Mouse (Mus musculus): ENCODE measurements at regions not wholly inside any gene's neighbourhood (a gene's known extent, or its start where the extent isn't known, plus 50 kb on each side); places are given as distances from the start of the nearest gene placed in this dataset.
A peak's percentile ranks its signal among the peaks of the same experiment; 100 is the strongest.

DNA sequence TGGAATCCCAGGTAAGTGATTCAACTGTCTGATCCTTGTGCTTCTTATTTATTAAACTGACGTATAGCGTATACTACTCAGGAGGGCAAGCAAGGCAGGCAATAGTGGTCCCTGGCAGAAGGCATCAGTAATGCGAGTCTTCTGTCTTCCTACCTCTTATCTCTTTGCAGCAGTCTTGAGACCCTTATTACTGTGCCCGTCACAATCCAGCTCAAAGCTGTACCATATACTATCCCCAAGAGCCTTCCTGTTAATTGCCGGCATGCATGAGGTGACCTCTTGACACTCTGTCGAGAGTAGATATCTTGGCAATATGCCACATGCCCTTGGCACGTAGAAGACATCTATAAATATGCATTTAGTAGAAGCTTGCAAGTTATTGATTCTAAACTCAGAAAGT is 126.0 kb upstream of the Hs6st1 start:
- peaks cover 31% of the 10 kb centered on the region for H3K4me1 ChIP-seq
- H3K4me3 ChIP-seq = no peak overlapping the region
- WGBS = 54% methylated on average over 7 of the region's 7 CpGs
- H3K36me3 ChIP-seq = no peaks in the 10 kb centered on the region
- peak; percentile 41 for ATAC-seq (ENCODE audit: low FRiP score)
- H3K27me3 ChIP-seq = no peaks in the 10 kb centered on the region
- 0 out of 2 replicates have a peak overlapping the region, but pooled peaks have one; percentile 58 for H3K27ac ChIP-seq
- no peak overlapping the region for H3K4me2 ChIP-seq (replicated peaks)
- H3K9ac ChIP-seq = no peak overlapping the region
- H3K9me3 ChIP-seq (replicated peaks) = no peaks in the 10 kb centered on the region

DNA sequence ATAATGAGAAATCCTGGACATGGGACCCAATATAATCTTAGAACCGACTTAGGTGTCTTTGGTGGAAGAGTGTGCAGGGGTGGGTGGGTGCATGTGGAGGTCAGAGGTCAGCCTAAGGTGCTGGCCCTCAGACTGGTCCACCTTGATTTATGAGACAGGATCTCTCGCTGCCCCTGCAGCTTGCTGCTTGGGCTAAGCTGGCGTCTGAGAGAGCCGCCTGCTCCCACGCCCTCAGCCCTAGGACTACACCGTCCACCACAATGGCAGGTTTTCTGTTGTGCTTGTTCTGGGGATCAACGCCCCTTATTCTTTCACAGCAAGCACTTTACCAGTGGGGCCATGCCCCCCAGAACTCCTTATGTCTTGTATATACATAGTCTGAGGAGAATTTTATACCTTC is 124.4 kb upstream of the Hs6st1 start:
- H3K27me3 ChIP-seq = no peaks in the 10 kb centered on the region
- H3K4me1 ChIP-seq = peaks cover 31% of the 10 kb centered on the region
- WGBS = 34% methylated on average over 7 of the region's 7 CpGs
- H3K36me3 ChIP-seq = no peaks in the 10 kb centered on the region
- no peak for ATAC-seq (ENCODE audit: low FRiP score)
- no peak overlapping the region for H3K4me2 ChIP-seq (replicated peaks)
- no peak overlapping the region for H3K27ac ChIP-seq
- H3K4me3 ChIP-seq = no peak overlapping the region
- H3K9ac ChIP-seq = no peak overlapping the region
- no peaks in the 10 kb centered on the region for H3K9me3 ChIP-seq (replicated peaks)

DNA sequence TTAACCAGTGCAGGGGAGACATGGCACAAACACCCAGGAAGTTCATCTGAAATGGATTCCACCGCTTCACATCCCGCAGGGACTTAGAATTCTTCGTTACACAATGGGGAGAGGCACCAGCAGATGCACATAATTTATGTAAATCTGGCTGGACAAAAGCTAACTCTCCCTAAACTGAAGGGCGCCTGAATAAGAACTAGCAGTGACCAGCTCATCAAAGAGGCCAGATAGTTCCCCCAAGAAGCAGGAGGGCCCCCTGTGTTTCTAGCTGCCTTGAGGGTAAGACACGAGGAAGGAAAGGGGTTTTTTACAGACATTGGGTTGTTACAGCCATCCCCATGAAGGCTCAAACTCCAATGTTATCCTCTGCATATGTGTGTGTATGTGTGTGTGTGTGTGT is 123.8 kb upstream of the Hs6st1 start:
- Histone ChIP-seq H3K4me2 (replicated peaks) (no peak overlapping the region), H3K4me1 (peaks cover 31% of the 10 kb centered on the region), H3K4me3 (no peak overlapping the region), H3K9me3 (replicated peaks) (no peaks in the 10 kb centered on the region), H3K9ac (no peak overlapping the region), H3K27me3 (no peaks in the 10 kb centered on the region), H3K36me3 (no peaks in the 10 kb centered on the region), H3K27ac (no peak overlapping the region)
- peak; percentile 16 for ATAC-seq (ENCODE audit: low FRiP score)
- WGBS = 32% methylated on average over 5 of the region's 5 CpGs

DNA sequence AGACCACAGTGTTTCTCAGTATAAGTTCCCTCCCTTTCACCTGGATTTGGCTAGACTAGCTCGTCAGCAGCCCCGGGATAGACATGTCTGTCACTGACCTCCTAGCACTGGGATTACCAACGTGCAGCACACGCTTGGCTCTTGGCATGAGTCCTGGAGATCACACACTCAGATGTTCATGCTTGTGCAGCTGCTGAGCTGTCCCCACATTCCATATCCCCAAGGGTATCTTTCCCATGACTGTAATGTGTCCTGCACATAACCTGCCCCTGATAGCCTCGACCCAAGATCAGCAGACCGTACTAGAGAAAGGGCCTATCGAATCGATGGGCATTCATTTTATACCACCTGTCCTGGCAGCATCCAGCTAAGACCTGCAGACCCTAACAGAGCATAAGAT is 123.4 kb upstream of the Hs6st1 start:
- 86% methylated on average over 8 of the region's 8 CpGs for WGBS
- no peak overlapping the region for H3K4me2 ChIP-seq (replicated peaks)
- no peak overlapping the region for H3K9ac ChIP-seq
- H3K4me3 ChIP-seq = no peak overlapping the region
- no peak overlapping the region for H3K27ac ChIP-seq
- no peaks in the 10 kb centered on the region for H3K9me3 ChIP-seq (replicated peaks)
- ATAC-seq (ENCODE audit: low FRiP score) = no peak
- no peaks in the 10 kb centered on the region for H3K36me3 ChIP-seq
- H3K27me3 ChIP-seq = no peaks in the 10 kb centered on the region
- peaks cover 31% of the 10 kb centered on the region for H3K4me1 ChIP-seq

DNA sequence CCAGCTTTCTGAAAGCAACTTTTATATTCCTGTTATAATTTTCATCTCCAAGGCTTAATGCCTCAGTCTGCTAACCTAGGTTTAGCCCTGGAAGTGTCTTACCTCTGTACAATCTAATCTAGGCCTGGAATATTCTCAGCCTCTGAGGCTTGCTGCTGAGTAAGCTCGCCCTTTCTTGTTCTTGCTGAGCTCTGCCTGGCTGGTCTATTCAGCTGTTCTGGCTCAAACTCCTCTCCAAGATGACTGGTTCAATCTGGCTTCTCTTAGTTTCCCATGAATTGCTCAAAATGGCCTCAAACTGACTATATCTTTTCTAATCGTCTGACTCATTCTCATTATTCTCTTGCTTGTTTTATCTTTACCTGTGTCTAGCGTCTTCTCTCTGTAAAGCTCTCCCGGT is 122.6 kb upstream of the Hs6st1 start:
- H3K4me1 ChIP-seq = peaks cover 31% of the 10 kb centered on the region
- H3K4me2 ChIP-seq (replicated peaks) = no peak overlapping the region
- H3K27me3 ChIP-seq = no peaks in the 10 kb centered on the region
- ATAC-seq (ENCODE audit: low FRiP score) = no peak
- H3K9me3 ChIP-seq (replicated peaks) = no peaks in the 10 kb centered on the region
- 82% methylated on average over 4 of the region's 4 CpGs for WGBS
- no peak overlapping the region for H3K4me3 ChIP-seq
- no peaks in the 10 kb centered on the region for H3K36me3 ChIP-seq
- no peak overlapping the region for H3K27ac ChIP-seq
- H3K9ac ChIP-seq = no peak overlapping the region

DNA sequence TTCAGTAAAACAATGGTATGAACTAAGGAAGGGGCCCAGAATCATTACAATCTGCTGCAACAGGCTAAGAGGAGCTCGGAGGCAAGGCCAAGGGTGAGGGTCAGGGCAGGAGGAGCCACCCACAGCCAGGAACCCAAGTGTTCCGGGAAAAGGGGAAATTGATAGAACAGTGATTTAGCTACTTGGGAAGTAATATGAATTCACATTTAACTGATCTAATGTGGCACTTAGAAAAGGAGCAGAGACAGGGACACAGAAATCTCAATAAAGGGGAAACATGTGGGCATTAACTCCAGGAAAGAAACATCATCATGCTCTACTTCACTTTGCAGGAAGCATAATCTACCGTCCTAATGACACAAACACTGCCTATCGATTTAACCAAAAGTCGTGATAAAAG is 120.1 kb upstream of the Hs6st1 start:
- Histone ChIP-seq H3K36me3 (no peaks in the 10 kb centered on the region), H3K4me3 (no peak overlapping the region), H3K4me2 (replicated peaks) (no peak overlapping the region), H3K4me1 (peaks cover 17% of the 10 kb centered on the region), H3K9ac (no peak overlapping the region), H3K27me3 (no peaks in the 10 kb centered on the region), H3K27ac (no peak overlapping the region), H3K9me3 (replicated peaks) (no peaks in the 10 kb centered on the region)
- no peak for ATAC-seq (ENCODE audit: low FRiP score)
- WGBS = 71% methylated on average over 5 of the region's 5 CpGs

DNA sequence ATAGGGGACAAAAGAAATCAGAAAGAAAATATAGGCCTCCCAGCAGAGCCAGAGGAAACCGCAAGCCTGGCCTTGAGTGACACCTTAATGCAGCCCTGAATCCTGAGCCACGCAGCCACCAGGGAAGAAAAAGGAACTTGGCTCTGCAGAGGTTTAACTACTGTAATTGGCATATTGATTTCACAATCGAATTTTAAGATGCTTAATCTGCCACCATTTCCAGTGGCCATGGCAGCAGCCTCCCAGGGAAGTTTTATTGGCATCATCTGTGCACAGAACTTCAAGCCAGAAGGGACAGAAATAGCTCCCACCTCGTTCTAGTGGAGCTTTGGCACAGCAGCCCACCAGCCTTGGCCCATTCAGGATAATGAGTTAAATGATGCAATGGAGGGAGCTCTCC is 117.1 kb upstream of the Hs6st1 start:
- no peak for ATAC-seq (ENCODE audit: low FRiP score)

DNA sequence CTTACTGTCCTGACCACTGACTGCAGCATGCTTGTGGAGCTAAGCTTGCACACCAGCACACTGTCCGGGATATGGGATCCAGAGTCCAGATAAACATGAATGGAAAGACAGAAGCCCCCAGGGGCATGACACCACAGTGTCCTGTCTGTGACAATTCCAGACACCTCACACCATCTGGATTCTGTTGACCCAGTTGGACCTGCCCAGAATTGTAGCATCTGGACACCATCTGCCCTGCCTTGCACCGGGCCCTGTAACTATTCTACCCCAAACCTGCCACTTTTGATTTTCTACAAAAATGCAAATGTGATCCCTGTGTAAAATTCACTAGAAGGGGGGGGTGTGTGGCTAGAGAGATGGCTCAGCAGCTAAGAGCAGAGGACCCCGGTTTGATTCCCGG is 114.5 kb upstream of the Hs6st1 start:
- no peaks in the 10 kb centered on the region for H3K36me3 ChIP-seq
- H3K9me3 ChIP-seq (replicated peaks) = no peaks in the 10 kb centered on the region
- ATAC-seq (ENCODE audit: low FRiP score) = no peak
- no peaks in the 10 kb centered on the region for H3K27me3 ChIP-seq
- H3K27ac ChIP-seq = no peak overlapping the region
- no peak overlapping the region for H3K4me2 ChIP-seq (replicated peaks)
- no peak overlapping the region for H3K4me3 ChIP-seq
- H3K4me1 ChIP-seq = peaks cover 6% of the 10 kb centered on the region
- WGBS = 70% methylated on average over 4 of the region's 4 CpGs
- H3K9ac ChIP-seq = no peak overlapping the region

More for the DNA sequence above, 117.1 kb upstream of the Hs6st1 start:
- H3K9ac ChIP-seq = no peak overlapping the region
- H3K4me1 ChIP-seq = no peaks in the 10 kb centered on the region
- no peaks in the 10 kb centered on the region for H3K27me3 ChIP-seq
- H3K4me3 ChIP-seq = no peak overlapping the region
- H3K9me3 ChIP-seq (replicated peaks) = no peaks in the 10 kb centered on the region
- H3K4me2 ChIP-seq (replicated peaks) = no peak overlapping the region
- no peak overlapping the region for H3K27ac ChIP-seq
- WGBS = 75% methylated on average over 4 of the region's 4 CpGs
- no peaks in the 10 kb centered on the region for H3K36me3 ChIP-seq

DNA sequence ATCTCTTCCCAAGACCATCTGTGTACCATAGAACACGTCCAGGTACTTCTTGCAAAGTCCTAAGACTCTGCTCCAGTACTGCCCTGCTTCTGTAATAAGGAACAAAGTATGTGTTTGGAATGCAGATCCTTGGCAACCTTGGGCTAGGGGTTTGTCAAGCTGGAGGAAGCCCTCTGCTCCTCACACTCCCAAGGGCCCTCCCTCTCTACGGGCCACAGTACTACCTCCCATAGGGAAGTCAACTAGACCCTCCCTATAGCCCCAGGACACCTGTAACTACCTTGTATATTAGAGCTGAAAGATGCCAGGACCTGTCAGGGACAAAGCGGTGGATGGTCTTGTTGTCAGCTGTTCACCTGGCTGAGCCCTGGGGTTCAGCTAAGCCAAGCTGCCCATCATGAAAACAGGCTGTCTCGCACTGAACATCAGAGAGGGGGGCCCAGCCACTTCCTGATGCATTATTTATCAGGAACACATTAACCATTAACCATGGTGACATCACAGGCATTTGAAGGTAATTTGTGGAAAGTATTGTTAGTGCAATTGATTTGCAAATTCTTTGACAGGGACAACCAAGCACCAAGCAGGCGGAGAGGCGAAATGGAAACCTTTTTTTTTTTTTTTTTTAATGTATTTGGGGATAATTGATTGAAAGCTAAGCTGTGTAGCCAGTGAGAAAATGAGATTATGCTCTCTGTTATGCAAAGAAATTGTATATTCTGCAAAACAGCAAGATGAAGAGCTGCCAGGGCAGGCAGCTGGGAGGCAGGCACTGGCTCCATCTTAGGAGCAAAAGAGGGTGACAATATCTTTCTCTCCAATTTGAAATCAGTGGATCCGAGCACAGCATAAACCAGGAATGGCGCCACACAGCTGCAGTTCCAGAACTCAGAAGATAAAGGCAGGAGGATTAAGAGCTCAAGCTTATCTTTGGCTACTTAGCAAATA is 110.5 kb upstream of the Hs6st1 start:
- ATAC-seq (ENCODE audit: low FRiP score) = peak; percentile 60; the same call in 1 of the 2 replicates
- H3K4me2 ChIP-seq (replicated peaks) = no peak overlapping the region
- 57% methylated on average over 8 of the region's 8 CpGs for WGBS
- no peak overlapping the region for H3K9ac ChIP-seq
- H3K36me3 ChIP-seq = no peaks in the 10 kb centered on the region
- peaks cover 9% of the 10 kb centered on the region for H3K4me1 ChIP-seq
- no peak overlapping the region for H3K27ac ChIP-seq
- H3K9me3 ChIP-seq (replicated peaks) = no peaks in the 10 kb centered on the region
- H3K4me3 ChIP-seq = no peak overlapping the region
- no peaks in the 10 kb centered on the region for H3K27me3 ChIP-seq

DNA sequence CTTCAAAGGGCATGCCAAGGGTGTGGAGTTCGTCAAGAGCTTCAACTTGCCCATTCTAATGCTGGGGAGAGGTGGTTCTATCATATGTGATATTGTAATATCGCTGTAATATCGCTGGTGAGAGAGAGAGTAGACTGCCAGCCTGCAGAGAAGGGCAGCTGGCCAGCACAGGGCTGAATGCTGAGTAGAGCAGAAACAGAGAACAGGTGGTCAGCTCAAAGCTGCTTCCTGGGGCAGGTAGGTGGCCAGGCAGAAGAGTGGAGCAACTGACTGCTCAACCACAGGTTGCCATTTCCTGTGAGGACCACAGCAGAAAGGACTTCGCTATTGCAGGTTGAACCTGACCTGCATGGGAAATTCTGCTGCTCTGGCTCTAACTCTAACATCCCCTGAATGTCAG is 108.5 kb upstream of the Hs6st1 start:
- no peak overlapping the region for H3K4me3 ChIP-seq

DNA sequence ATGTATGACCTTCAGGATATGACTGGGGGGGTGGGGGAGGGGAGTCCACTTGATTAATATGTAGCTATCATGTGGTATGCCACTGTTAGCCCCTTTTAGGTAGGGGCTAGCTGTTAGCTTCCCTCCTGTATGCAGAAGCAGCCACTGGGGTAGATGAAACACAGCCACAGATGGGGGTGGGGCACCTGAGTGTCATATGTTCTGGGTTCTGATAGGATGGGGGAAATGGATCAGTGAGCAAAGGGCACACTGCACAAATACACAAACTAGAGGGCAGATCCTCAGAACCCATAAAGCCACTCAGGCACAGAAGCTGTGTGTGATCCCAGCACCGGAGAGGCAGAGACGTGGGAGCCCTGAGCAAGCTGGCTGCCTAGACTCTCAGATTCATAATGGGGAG is 107.4 kb upstream of the Hs6st1 start:
- H3K4me1 ChIP-seq = peaks cover 9% of the 10 kb centered on the region
- 90% methylated on average over 2 of the region's 2 CpGs for WGBS
- H3K27ac ChIP-seq = no peak overlapping the region
- no peak overlapping the region for H3K4me3 ChIP-seq
- no peak overlapping the region for H3K9ac ChIP-seq
- no peaks in the 10 kb centered on the region for H3K27me3 ChIP-seq
- no peak overlapping the region for H3K4me2 ChIP-seq (replicated peaks)
- no peaks in the 10 kb centered on the region for H3K36me3 ChIP-seq
- peaks cover 11% of the 10 kb centered on the region for H3K9me3 ChIP-seq (replicated peaks)
- no peak for ATAC-seq (ENCODE audit: low FRiP score)

More for the DNA sequence above, 108.5 kb upstream of the Hs6st1 start:
- no peak overlapping the region for H3K27ac ChIP-seq
- no peaks in the 10 kb centered on the region for H3K36me3 ChIP-seq
- no peak for ATAC-seq (ENCODE audit: low FRiP score)
- no peak overlapping the region for H3K9ac ChIP-seq
- peaks cover 3% of the 10 kb centered on the region; the same call in 1 of the 2 replicates for H3K9me3 ChIP-seq (replicated peaks)
- no peak overlapping the region for H3K4me2 ChIP-seq (replicated peaks)
- peaks cover 9% of the 10 kb centered on the region for H3K4me1 ChIP-seq
- no peaks in the 10 kb centered on the region for H3K27me3 ChIP-seq
- 85% methylated on average over 4 of the region's 4 CpGs for WGBS

DNA sequence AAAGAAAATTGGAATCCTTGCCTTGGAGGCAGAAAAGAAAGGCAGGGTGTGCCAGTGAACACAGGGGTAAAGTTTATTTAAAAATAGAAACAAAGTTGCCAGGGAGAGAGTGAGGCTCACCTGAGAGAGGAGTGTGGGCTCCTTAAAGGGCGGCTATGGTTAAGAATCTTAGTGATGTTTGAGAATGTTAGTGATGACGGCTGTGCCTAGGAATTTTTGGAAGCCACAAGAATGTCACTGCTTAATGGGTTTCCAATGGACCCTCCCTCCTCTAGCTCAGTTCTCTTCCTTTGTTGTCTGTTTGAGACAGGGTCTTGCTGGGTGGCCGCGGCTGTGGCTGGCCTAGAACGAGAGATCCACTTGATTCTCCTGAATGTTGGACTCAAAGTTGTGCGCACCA is 106.3 kb upstream of the Hs6st1 start:
- H3K4me2 ChIP-seq (replicated peaks) = no peak overlapping the region
- H3K27ac ChIP-seq = no peak overlapping the region
- H3K9me3 ChIP-seq (replicated peaks) = peaks cover 11% of the 10 kb centered on the region
- peaks cover 9% of the 10 kb centered on the region for H3K4me1 ChIP-seq
- WGBS = 83% methylated on average over 6 of the region's 6 CpGs
- no peaks in the 10 kb centered on the region for H3K36me3 ChIP-seq
- H3K27me3 ChIP-seq = no peaks in the 10 kb centered on the region
- no peak overlapping the region for H3K9ac ChIP-seq
- H3K4me3 ChIP-seq = no peak overlapping the region
- no peak for ATAC-seq (ENCODE audit: low FRiP score)

DNA sequence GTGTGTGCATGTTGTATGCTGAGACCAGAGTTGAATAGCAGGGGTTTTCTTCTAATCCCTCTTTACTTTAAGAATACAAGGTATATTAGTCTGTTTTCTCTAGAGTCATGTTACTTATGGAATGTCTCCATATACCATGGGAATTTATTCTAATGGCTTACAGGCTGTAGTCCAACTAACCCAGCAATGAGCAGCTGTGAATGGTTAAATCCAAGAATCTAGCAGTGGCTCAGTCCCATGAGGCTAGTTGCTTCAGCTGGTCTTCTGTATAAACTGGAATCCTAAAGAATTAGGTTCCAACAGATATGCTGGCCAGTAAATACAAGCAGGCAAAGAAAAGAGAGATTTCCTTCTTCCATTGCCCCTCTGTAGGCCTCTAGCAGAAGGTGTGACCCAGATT is 99.7 kb upstream of the Hs6st1 start:
- H3K27ac ChIP-seq = no peak overlapping the region
- H3K9me3 ChIP-seq (replicated peaks) = peaks cover 11% of the 10 kb centered on the region
- no peaks in the 10 kb centered on the region for H3K4me1 ChIP-seq
- H3K4me2 ChIP-seq (replicated peaks) = no peak overlapping the region
- no peak overlapping the region for H3K9ac ChIP-seq
- no peak overlapping the region for H3K4me3 ChIP-seq
- no peaks in the 10 kb centered on the region for H3K27me3 ChIP-seq
- no peak for ATAC-seq (ENCODE audit: low FRiP score)
- no peaks in the 10 kb centered on the region for H3K36me3 ChIP-seq

Data from hindbrain, embryonic 12.5 days (tissue).